Mouse (Mus musculus) heart, adult 11 months (tissue): ENCODE measurements around the gene Gm3646.
A peak's percentile ranks its signal among the peaks of the same experiment; 100 is the strongest.

Experiments
- DNase-seq: peaks from one replicate; pipeline ENCODE4 v3.0.0; 2022

Gm3646 gene

DNA sequence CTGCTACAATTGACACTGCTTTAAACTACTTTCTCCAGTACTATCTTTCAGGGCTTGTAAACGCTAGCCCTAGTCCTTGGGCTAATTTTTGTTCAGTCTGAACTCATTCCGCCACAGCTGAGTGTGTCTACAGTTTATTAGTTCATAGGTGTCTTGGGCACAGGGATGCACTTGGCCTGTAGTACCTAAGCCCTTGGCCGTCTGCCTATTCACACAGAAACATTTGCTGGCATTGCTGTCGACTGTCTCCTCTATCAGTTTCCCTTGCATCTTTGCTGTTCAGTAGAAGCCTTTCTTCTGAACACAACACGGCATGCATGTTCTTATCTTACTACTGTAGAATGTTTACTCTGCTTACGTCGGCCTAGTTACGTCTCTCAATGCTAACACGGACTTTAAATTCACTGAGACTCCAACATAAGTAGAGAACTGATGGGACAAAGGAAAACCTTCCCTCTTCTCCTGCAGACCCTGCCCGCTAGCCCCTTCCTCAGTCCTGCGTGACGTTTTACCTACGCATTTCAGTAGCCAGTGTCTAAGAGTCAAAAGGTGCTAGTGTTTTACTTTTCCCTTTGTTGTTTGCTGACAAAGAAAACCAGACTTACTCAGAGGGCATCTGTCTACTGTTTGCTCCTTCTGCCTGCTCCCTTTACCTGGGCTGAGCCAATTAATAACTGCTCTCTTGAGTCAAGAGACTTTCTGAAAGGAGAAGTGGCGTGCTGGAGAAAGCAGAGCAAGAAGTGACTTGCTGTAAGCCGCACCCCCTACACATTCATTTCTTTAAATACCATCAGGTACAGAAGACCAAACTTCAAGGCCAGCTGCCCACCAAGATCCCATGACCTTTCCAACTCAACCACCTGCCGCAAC is 25.8 kb downstream of the Gm3646 start:
- DNase-seq: peak; percentile 59

DNA sequence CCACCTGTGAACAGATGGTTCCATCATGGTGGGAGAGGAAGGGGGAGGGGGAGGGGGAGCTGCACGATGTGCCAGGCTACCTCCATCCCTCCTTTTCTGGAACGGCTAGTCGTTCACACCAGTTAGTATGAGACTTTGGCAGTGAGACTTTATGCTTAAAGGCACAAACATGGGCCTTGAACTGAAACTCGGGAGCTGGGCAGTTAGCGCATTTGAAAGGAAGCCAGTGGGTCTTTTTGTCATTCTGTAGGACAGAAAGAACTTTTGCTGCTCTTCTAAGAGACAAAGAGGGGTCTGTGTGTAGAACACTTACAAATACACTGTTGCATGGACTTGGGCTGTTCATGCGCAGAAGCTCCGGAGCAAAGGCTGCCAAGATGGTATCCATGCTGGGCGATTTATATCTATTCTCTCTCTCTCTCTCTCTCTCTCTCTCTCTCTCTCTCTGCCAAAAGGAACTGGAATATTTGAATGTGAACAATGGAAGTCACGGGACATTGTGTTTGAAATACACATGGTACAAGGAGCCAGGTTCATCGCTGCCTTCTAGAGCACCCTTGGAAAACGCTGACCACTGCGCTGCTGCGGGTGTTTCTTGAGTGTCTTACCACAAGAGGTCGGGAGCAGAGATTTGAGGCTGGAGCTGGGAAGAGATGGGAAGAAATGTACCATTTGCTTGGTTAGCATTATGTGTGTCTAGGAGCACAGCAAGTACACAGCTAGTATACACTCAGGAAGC is 31.0 kb downstream of the Gm3646 start:
- DNase-seq: peak; percentile 88

DNA sequence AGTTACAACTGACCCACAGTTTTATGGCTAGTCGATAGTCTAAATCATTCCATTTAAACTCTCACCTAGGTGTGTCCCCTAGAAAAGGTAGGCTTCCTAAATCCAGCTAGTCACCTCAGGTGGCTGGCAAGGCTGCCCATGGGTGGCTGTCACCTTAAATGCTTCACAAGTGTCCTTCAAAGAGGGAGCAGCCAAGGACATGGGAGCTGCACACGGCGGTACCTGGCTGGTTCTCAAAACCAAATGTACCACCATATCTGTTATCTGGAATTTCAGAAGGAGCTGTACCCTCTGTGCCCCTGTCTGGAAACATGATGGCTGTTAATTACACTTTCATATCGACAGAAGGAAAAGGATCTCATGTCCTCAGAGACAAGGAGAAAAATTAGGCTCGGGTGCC is 31.6 kb downstream of the Gm3646 start:
- peak; percentile 92 for DNase-seq

DNA sequence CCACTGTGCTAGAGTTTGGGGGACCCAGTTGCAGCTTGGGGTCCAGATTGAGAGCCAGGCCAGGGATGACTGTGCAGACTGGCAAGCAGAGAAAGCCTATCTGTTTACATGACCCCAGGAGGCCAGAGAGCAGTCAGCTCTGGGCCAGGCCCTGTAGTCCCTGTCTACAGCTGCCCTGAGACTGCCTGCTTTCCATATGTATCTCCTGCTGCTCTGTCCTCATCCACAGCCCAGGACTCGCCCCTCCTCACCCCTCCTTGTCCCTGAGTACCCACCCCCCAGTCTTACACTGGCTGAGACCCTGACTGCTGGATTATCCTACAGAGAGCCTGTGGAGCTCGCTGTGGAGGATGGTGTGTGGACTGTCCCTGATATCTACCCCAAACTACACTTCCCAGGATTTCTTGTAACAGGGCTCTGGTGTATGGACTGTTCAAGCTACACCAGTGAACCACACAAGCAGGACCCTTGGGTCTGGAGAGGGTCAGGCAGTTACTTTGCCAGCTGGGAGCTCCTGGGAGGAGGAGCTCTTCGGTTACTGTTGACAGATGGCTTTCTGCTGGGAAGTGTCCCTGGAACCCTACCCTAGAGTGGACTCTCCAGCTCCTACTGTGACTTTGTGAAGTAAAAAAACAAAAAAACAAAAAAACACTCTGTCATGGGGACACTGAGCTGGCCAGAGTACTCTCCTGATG is 32.6 kb downstream of the Gm3646 start:
- DNase-seq: peak; percentile 97

DNA sequence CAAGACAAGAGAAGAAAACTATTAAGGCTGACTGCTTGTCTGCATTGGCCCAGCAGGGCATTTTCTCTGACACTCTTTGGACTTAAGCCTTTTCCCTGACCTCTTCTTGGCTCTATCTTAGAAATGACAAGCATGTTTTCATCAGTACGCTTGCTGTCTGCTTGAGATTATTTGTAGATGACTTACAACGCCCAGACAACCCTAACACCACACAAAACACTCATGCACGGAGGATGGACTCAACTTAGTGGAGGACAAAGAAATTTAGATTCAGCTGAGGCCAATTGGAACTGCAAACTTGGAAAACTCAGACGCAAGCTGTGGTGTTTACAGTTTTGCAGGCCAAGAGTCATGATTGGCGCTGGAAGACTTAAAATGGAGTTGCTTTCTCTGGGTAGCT is 34.7 kb downstream of the Gm3646 start:
- peak; percentile 87 for DNase-seq

DNA sequence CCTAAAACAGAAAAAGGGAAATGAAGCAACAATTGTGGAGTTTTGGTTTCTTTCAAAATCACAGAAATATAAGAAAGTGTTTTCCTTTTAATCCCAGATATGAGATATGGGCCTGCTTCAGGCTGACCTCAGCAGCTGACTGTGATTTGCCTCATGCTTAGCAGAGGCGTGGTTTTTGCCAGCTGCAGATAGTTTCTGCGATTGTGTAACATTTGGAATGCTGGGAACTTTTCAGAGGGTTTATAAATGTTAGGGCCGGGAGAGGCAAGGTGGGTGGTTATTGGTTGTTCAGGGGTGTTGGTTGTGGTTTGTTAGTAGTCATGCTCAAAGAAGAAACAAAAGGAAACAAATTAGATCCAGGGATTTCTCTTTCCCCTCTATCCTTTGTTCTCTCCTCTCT is 37.1 kb downstream of the Gm3646 start:
- no peak for DNase-seq

DNA sequence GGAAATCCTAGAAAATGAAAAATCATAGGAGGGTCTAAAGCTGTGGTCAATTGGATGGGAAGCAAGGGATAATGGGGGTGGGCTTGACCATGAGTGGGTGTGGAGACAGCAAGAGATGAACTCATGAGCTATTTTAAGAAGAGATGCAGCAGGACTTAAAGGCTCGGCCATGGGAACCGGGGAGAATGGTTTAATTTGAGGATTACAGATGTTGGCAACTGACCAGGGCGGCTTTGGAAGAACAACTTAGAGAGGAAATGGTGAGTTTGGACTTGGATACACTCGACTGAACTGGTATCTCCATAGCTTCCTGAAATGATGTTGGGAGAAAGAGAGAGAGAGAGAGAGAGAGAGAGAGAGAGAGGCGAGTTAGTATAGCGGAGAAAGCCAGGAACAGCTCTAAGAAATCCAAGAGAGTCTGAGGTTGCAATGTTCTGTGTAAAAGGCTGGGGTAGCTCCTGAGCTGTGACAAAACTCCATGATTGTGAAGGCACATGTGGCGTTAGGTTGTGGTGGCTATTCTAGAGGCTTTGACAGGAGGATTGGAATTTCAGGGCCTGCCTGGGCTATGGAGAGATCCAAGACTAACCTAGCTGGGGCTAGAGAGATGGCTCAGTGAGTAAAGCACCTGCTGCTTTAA is 39.2 kb downstream of the Gm3646 start:
- DNase-seq: peak; percentile 94

DNA sequence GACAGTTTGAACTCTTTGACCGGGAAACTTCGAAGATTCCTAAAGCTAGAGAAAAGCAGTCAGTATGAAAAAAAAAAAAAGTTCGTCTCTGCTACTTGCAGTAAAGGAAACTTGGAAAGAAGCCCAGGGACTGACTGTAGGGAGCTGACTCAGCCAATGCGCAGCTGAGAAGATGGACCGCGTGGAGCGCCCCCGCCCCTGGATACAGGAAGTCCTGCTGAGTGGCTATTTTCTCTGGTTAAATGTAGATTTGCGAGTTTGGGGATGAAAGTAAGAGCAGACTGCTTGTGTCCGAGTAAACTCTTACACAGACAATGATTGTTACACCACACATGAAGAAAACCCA is 43.1 kb downstream of the Gm3646 start:
- peak; percentile 99 for DNase-seq

DNA sequence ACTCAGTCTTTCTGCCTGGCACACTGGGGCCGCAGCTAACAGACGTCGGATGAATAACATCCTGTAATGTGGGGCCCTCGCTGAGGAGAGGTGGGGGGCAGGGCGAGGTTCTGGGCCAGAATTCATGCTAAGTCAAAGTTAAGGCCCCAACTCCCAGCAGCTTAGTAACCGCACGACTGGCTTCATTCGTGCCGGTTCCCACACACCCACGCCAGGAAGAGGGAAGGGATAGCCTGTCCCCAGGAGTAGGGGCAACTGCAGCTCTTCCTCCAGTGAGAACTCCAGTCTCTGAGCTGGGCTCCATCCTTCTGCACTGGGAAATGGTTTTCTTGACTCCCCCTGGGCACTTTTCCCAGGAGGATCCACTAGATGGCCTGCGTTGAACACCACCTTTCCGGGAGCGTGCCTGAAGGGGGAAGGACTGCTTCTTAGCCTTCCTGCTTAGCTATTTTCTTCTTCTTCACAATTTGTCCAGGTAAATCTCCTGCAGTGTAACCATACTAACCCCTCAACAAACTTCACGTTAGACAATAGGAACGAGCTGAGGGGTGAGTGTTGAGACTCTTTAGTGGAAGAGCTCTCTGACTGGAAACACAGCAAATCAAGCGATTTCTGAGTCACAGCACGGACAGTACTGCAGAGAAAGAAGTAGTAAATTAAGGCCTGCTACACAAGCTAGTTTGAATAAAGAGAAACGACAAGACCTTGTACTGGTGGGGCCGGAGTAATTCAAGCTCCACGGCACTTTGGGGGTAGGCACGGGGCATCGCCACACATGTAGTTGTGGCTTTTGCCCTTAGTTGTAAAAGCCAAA is 43.7 kb downstream of the Gm3646 start:
- DNase-seq: peak; percentile 98

DNA sequence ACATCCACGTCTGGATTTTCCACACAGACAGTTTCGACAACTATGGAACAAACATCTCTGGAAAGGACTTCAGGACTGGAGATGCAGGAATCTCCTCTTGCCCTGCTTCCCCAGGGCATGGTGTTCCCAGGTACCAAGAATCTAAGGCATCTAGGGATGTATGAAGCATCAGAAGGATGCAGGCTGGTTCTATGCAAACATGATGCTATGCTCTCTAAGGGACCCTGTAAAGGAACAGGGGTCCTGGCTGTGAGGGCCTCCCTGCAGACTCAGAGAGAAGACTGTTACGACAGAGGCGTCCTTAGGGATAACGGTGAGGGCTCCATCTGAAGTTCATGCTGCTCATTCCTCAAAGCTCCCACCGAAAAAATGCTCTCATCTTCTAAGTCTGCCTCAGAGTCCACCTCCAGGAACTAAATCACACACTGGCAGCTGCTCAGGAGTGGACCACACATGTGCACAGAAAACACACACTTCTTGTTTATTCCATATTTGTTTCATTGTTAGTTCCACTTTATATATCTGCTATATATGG is 44.9 kb downstream of the Gm3646 start:
- DNase-seq: peak; percentile 91

DNA sequence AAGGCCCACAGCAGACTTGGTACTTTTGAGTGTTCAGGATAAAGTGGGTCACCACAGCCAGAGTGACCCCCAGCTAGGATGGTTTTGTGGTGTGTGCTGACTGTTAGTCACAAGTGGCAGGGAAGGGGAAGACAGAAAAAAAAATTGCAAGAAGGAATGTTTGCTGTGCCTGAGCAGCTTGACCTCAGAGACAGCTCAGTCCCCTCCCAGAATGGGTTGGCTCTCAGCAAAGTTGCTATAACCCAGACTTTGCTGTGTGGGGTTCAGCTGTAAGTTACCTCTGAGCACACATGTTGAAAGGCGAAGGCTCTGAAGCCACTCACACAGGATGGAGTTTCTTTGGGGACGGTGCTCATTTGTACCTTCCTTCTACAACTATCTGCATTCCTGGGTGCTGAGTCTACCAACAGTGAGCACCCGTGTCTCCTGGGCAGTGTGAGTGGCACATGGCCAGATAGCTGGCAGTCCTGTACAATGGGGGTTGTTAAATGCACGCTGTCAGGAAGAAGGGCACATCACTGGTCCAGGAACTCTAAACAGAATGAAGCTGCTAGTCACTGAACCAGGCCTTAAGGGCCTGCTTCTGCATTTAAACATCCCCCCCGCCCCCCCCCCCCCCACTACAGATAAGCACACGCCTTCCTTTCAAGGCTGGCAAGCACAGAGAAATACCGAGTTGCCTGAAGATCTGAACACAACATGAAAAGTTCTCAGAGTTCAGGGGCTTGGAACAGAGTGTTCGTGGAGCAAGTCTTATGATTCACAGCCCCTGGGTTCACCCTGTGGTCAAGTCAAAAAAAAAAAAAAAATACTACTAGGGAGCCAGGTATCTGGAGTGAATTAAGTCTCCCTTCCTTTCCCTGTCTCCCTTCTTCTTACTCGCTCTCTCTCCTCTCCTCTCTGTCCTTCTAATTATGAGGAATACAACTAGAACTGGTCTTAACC is 45.6 kb downstream of the Gm3646 start:
- DNase-seq: peak; percentile 95

DNA sequence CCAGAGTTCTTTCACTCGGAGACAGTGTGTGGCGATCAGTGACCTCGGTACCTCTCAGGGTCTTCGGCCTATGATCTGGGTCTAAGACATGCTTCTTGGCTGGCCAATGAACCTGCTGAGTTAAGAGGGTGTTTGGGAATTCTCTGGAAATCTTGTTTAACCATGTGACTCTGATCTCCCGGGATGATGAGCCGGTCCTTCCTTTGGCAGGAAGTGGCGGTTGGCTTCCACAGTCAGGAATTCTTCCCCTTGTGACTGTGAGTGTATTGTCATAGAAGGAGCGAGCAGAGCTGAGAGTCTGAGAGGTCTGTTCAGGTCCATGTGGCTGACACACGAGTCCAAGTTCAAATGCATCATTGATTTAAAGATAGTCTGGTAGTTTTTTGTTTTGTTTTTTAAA is 46.9 kb downstream of the Gm3646 start:
- DNase-seq: peak; percentile 98

DNA sequence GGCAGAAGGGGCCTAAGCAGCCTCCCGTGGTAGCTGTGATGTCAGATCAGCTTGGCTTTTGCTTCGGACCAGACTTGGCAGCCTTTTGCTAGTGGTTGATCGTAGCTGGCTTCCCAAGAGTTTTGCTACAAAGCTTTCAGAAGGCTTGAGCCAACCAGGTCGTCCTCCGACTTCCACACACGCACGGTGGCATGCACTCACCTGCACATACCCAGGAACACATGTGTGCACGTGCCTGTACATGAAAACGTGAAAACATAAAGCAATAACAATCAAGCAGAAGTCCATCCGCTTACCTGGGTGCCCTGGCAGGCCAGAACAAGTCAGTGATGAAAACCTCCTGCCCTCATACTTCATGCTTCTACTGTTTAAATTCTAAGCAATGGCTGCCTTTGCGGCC is 48.2 kb downstream of the Gm3646 start:
- peak; percentile 94 for DNase-seq

DNA sequence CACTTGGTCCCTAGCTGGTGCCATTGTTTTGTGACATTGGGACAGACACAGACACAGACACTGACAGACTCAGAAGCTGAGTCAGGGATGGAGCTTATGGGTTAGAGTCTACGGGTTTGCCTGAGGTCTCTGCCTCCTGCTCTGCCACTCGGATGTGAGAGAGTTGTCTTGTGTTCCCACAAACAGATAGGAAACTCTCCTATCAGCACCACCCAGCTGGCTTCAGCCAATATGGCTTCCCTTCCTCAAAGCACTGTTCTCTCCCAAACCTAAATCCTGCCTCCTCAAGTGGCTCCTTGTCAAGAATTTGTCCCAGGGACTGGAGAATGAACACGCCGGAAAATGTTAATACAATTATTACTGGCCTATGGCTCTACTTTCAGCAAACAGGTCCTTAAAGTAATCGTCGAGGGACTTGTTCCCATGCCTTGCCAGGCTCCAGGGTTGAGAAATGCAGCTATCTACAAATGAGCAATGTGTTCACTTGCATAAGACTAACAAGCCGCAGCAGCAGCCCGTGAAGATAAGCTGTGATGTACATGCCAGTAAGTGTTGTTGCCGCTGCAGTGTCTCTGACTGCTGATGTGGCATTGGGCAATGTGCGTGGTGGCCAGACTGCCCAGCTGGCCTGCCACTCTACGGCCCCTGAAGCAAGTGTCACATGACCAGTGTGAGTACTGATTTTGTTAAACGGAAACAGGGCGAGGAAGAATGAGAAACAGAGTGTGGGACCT is 50.7 kb downstream of the Gm3646 start:
- DNase-seq: peak; percentile 98
